Mouse (Mus musculus): Measurements from ENCODE around the gene Slc47a1.
A peak's percentile ranks its signal among the peaks of the same experiment; 100 is the strongest.

- peak; percentile 47 for TF ChIP-seq CTCF (IDR thresholded peaks at IDR 0.05)
- no peak for TF ChIP-seq EP300 (IDR thresholded peaks at IDR 0.05)
Observed at GRCm38 (mm10) chr11:61414560-61414959, 36.4 kb upstream of the Slc47a1 start.
